Mouse (Mus musculus) hindbrain, embryonic 11.5 days (tissue): ENCODE measurements at regions not wholly inside any gene's neighbourhood (a gene's known extent, or its start where the extent isn't known, plus 50 kb on each side); places are given as distances from the start of the nearest gene placed in this dataset.

Experiments
- ATAC-seq: fragments of 200-750 bp; cut with Nextera tagmentation; 2 replicates; pipeline ENCODE4 v1.8.0; 2017; ENCODE audit warnings: mild to moderate bottlenecking, moderate TSS enrichment, moderate library complexity; ENCODE audit not compliant: low FRiP score
- DNase-seq: peaks from one replicate; pipeline ENCODE4 v3.0.0-alpha.2; 2015; ENCODE audit warnings: low spot score
- H3K27ac ChIP-seq: fragments of 300-500 bp; sonication (generic); 2 replicates; pipeline ENCODE4 v1.5.1; 2014; ENCODE audit warnings: mild to moderate bottlenecking, low read depth, low read length
- H3K27me3 ChIP-seq: fragments of 300-500 bp; sonication (generic); 2 replicates; pipeline ENCODE4 v1.6.1; 2014; ENCODE audit warnings: mild to moderate bottlenecking, low read length, moderate library complexity, mixed read lengths; ENCODE audit not compliant: control insufficient read depth, insufficient read depth
- H3K36me3 ChIP-seq: fragments of 300-500 bp; sonication (generic); 2 replicates; pipeline ENCODE4 v1.6.1; 2014; ENCODE audit warnings: mild to moderate bottlenecking, low read length, moderate library complexity, mixed read lengths; ENCODE audit not compliant: control insufficient read depth, insufficient read depth
- H3K4me1 ChIP-seq: fragments of 300-500 bp; sonication (generic); replicated peaks from 2 replicates; pipeline ENCODE4 v1.6.1; 2014; ENCODE audit warnings: low read length, mixed read lengths; ENCODE audit not compliant: control insufficient read depth, insufficient read depth
- H3K4me2 ChIP-seq: fragments of 300-500 bp; sonication (generic); replicated peaks from 2 replicates; pipeline ENCODE4 v1.6.1; 2014; ENCODE audit warnings: mild to moderate bottlenecking, low read depth, low read length
- H3K4me3 ChIP-seq: fragments of 300-500 bp; sonication (generic); 2 replicates; pipeline ENCODE4 v1.5.1; 2014; ENCODE audit warnings: low read depth, low read length
- H3K9ac ChIP-seq: fragments of 300-500 bp; sonication (generic); 2 replicates; pipeline ENCODE4 v1.6.1; 2014; ENCODE audit warnings: low read depth, low read length
- H3K9me3 ChIP-seq: fragments of 300-500 bp; sonication (generic); 2 replicates; pipeline ENCODE4 v1.6.1; 2016; ENCODE audit warnings: low read length; ENCODE audit not compliant: control insufficient read depth
- WGBS: fragments of 180-500 bp; shearing (Covaris S2); extraction: QIAGEN DNeasy Blood & Tissue Kit; methylation state at CpG from one replicate; pipeline ENCODE4 v1.1.7; 2014; 5-methylcytosine and 5-hydroxymethylcytosine counted together

GRCm38 (mm10) chr7:138551629-138552028 is 154.1 kb upstream of the Tcerg1l start:
- Histone ChIP-seq H3K9ac (no peak overlapping the region), H3K36me3 (no peaks in the 10 kb centered on the region), H3K9me3 (no peaks in the 10 kb centered on the region), H3K27me3 (no peaks in the 10 kb centered on the region), H3K4me2 (no peak overlapping the region), H3K4me1 (no peaks in the 10 kb centered on the region), H3K4me3 (no peak overlapping the region), H3K27ac (no peak overlapping the region)
- DNase-seq (no peak), ATAC-seq (no peak)
- 82% methylated on average over 10 of the region's 10 CpGs for WGBS

GRCm38 (mm10) chr7:138547881-138548280 is 150.4 kb upstream of the Tcerg1l start:
- no peak overlapping the region for H3K4me3 ChIP-seq
- WGBS: 77% methylated on average over 7 of the region's 7 CpGs
- no peak overlapping the region for H3K9ac ChIP-seq
- ATAC-seq (no peak), DNase-seq (no peak)
- no peaks in the 10 kb centered on the region for H3K27me3 ChIP-seq
- no peaks in the 10 kb centered on the region for H3K9me3 ChIP-seq
- H3K27ac ChIP-seq: no peak overlapping the region
- H3K36me3 ChIP-seq: no peaks in the 10 kb centered on the region
- no peak overlapping the region for H3K4me2 ChIP-seq
- H3K4me1 ChIP-seq: no peaks in the 10 kb centered on the region

- H3K27ac ChIP-seq: no peak overlapping the region
These were observed 140.7 kb upstream of the Tcerg1l start for GRCm38 (mm10) chr7:138538048-138538831.

GRCm38 (mm10) chr7:138526143-138526542 is 128.6 kb upstream of the Tcerg1l start:
- no peak for ATAC-seq

More at GRCm38 (mm10) chr7:138538048-138538831, 140.7 kb upstream of the Tcerg1l start:
- DNase-seq (no peak), ATAC-seq (no peak)
- no peaks in the 10 kb centered on the region for H3K9me3 ChIP-seq
- H3K4me2 ChIP-seq: no peak overlapping the region
- no peaks in the 10 kb centered on the region for H3K27me3 ChIP-seq
- no peaks in the 10 kb centered on the region for H3K36me3 ChIP-seq
- no peak overlapping the region for H3K4me3 ChIP-seq
- no peak overlapping the region for H3K9ac ChIP-seq
- WGBS: 73% methylated on average over 18 of the region's 18 CpGs
- H3K4me1 ChIP-seq: no peaks in the 10 kb centered on the region

GRCm38 (mm10) chr7:138524936-138525335 is 127.4 kb upstream of the Tcerg1l start:
- Histone ChIP-seq H3K36me3 (no peaks in the 10 kb centered on the region), H3K4me1 (no peaks in the 10 kb centered on the region), H3K4me3 (no peak overlapping the region), H3K27ac (no peak overlapping the region), H3K9me3 (no peaks in the 10 kb centered on the region), H3K4me2 (no peak overlapping the region), H3K9ac (no peak overlapping the region), H3K27me3 (no peaks in the 10 kb centered on the region)
- ATAC-seq (no peak), DNase-seq (no peak)
- WGBS: 90% methylated on average over 3 of the region's 3 CpGs

More at GRCm38 (mm10) chr7:138526143-138526542, 128.6 kb upstream of the Tcerg1l start:
- no peaks in the 10 kb centered on the region for H3K9me3 ChIP-seq
- no peak overlapping the region for H3K4me2 ChIP-seq
- no peak overlapping the region for H3K27ac ChIP-seq
- no peaks in the 10 kb centered on the region for H3K36me3 ChIP-seq
- no peak overlapping the region for H3K9ac ChIP-seq
- H3K4me1 ChIP-seq: no peaks in the 10 kb centered on the region
- DNase-seq: no peak
- H3K4me3 ChIP-seq: no peak overlapping the region
- H3K27me3 ChIP-seq: no peaks in the 10 kb centered on the region
- 96% methylated on average over 2 of the region's 2 CpGs for WGBS

- no peak overlapping the region for H3K4me3 ChIP-seq
- no peaks in the 10 kb centered on the region for H3K27me3 ChIP-seq
- H3K4me2 ChIP-seq: no peak overlapping the region
- H3K27ac ChIP-seq: no peak overlapping the region
- H3K9me3 ChIP-seq: no peaks in the 10 kb centered on the region
- H3K36me3 ChIP-seq: no peaks in the 10 kb centered on the region
- no peak for ATAC-seq
- no peaks in the 10 kb centered on the region for H3K4me1 ChIP-seq
- H3K9ac ChIP-seq: no peak overlapping the region
- no peak for DNase-seq
- WGBS: 87% methylated on average over 2 of the region's 2 CpGs
These were observed 116.6 kb upstream of the Tcerg1l start for GRCm38 (mm10) chr7:138514171-138514570.

GRCm38 (mm10) chr7:138505205-138505604 is 107.7 kb upstream of the Tcerg1l start:
- Histone ChIP-seq H3K4me2 (no peak overlapping the region), H3K27me3 (no peaks in the 10 kb centered on the region), H3K27ac (no peak overlapping the region), H3K4me1 (no peaks in the 10 kb centered on the region), H3K9me3 (no peaks in the 10 kb centered on the region; the same call in 1 of the 2 replicates), H3K4me3 (no peak overlapping the region), H3K36me3 (no peaks in the 10 kb centered on the region), H3K9ac (no peak overlapping the region)
- DNase-seq: no peak
- WGBS: 72% methylated on average over 2 of the region's 2 CpGs
- ATAC-seq: no peak

GRCm38 (mm10) chr7:138503986-138504385 is 106.5 kb upstream of the Tcerg1l start:
- Histone ChIP-seq H3K27ac (no peak overlapping the region), H3K4me2 (no peak overlapping the region), H3K4me1 (no peaks in the 10 kb centered on the region), H3K27me3 (no peaks in the 10 kb centered on the region), H3K4me3 (no peak overlapping the region), H3K36me3 (no peaks in the 10 kb centered on the region), H3K9me3 (no peaks in the 10 kb centered on the region; the same call in 1 of the 2 replicates), H3K9ac (no peak overlapping the region)
- no peak for ATAC-seq
- 24% methylated on average over 3 of the region's 3 CpGs for WGBS
- DNase-seq: no peak

- no peak for DNase-seq
- H3K4me1 ChIP-seq: no peaks in the 10 kb centered on the region
- H3K36me3 ChIP-seq: no peaks in the 10 kb centered on the region
- H3K4me2 ChIP-seq: no peak overlapping the region
- H3K27ac ChIP-seq: no peak overlapping the region
- no peaks in the 10 kb centered on the region for H3K27me3 ChIP-seq
- no peak for ATAC-seq
- 53% methylated on average over 3 of the region's 3 CpGs for WGBS
- no peaks in the 10 kb centered on the region; the same call in 1 of the 2 replicates for H3K9me3 ChIP-seq
- H3K9ac ChIP-seq: no peak overlapping the region
- no peak overlapping the region for H3K4me3 ChIP-seq
These were observed 105.5 kb upstream of the Tcerg1l start for GRCm38 (mm10) chr7:138503016-138503415.
